8 mouse cellular contexts compared by ENCODE assay signal in genomic region chr9:80164611-80165474, GRCm38 (mm10). TPM values are rescaled to one million over a fixed set of nuclear protein-coding genes. Genes with fewer than 3 reads are reported as not detected.
DNase-seq lines count a peak whose midpoint lies in the region; ATAC-seq lines count a peak whose summit lies in the region.

Myo6 (plus strand) TSS chr9:80165031.

- peak; percentile 98 for ATAC-seq in hindbrain, embryonic 14.5 days (ENCODE audit: low FRiP score)

- peak within 1 kb of the TSS; percentile 77 for H3K27ac ChIP-seq in hindbrain, embryonic 14.5 days

- H3K9ac ChIP-seq in hindbrain, embryonic 14.5 days: peak within 1 kb of the TSS; percentile 76

- WGBS in hindbrain, embryonic 14.5 days: under 1% methylated on average over 67 of the region's 69 CpGs

- no peaks in the 10 kb centered on the region for H3K9me3 ChIP-seq in hindbrain, embryonic 14.5 days (ENCODE audit: control insufficient read depth, low read length)

- peak; percentile 64 for DNase-seq in WW6 (ENCODE audit: low read depth, low spot score)
- DNase-seq in cerebellum, postnatal 36 days: peak; percentile 95 to 97
- DNase-seq in frontal cortex, postnatal 36 days (ENCODE audit: low spot score in 2 of 2): peak; percentile 91 to 93
- peak; percentile 89 for DNase-seq in hindbrain, embryonic 14.5 days (ENCODE audit: low spot score)
- peak; percentile 94 for DNase-seq in layer of hippocampus, postnatal 36 days
- DNase-seq in lung, postnatal 25 days (ENCODE audit: low spot score): peak; percentile 92
- peak; percentile 88 for DNase-seq in retina, adult 2 months (ENCODE audit: low read depth, low spot score)
- DNase-seq in thymus, postnatal 25 days: peak; percentile 91

- H3K36me3 ChIP-seq in hindbrain, embryonic 14.5 days (replicated peaks; ENCODE audit: control insufficient read depth, insufficient read depth): no peaks in the 10 kb centered on the region

- no peaks in the 10 kb centered on the region for H3K27me3 ChIP-seq in hindbrain, embryonic 14.5 days (ENCODE audit: control insufficient read depth, insufficient read depth, low read length)

- peak within 1 kb of the TSS; percentile 61 for H3K4me2 ChIP-seq in hindbrain, embryonic 14.5 days (replicated peaks)

- 0 out of 2 replicates have a peak, but pooled peaks cover 6% of the 10 kb centered on the region for H3K4me1 ChIP-seq in hindbrain, embryonic 14.5 days (replicated peaks; ENCODE audit: control insufficient read depth, insufficient read depth, low read length)

- H3K4me3 ChIP-seq in hindbrain, embryonic 14.5 days (replicated peaks; ENCODE audit: low read length): peak within 1 kb of the TSS; percentile 71

RNA-seq across cellular contexts. Expression of gene Myo6, which starts in this region (rescaled TPM):
- 27.9 and 30.2 TPM in 2 replicates for polyA plus RNA-seq in hindbrain, embryonic 14.5 days (2014; fragmentation: Nextera tagmentation; extraction: Ambion mirVana)
- total RNA-seq in layer of hippocampus, postnatal 36 days (2021): 10 to 100 TPM; 77.8 to 82.3 TPM

Comparison
In these comparisons a context has a peak if more than half of its experiments do, and no peak if none do; other contexts are left out.
1. Peak in every context shown above with its lines: DNase-seq, ATAC-seq, H3K4me3 ChIP-seq and H3K27ac ChIP-seq.